In genomic region chr2:152312996-152313395, GRCm38 (mm10) we compare ENCODE assay signal across 20 mouse cellular contexts. TPM values are rescaled to one million over a fixed set of nuclear protein-coding genes. Genes with fewer than 3 reads are reported as not detected.
A peak's percentile ranks its signal among the peaks of the same experiment; 100 is the strongest.
DNase-seq lines count a peak whose midpoint lies in the region; ATAC-seq and TF ChIP-seq lines count a peak whose summit lies in the region.
"Had no signal": no experiment of that assay in that cellular context is flagged by ENCODE, and none has a peak within 500 bp of the region (broad histone marks: within the 10 kb centered on the region; RNA-seq: fewer than 3 reads in every experiment).

No protein-coding gene starts in this region.

- H3K9me3 ChIP-seq in heart, embryonic 16.5 days (replicated peaks; ENCODE audit: control insufficient read depth, low read length), result no peaks in the 10 kb centered on the region
- no peaks in the 10 kb centered on the region for H3K9me3 ChIP-seq in stomach, embryonic 16.5 days (replicated peaks; ENCODE audit: control insufficient read depth, low read length)
- no peaks in the 10 kb centered on the region for H3K9me3 ChIP-seq in stomach, postnatal 0 days (ENCODE audit: control insufficient read depth, low read length)
- H3K9me3 ChIP-seq: forebrain, embryonic 15.5 days; hindbrain, embryonic 13.5 days; limb, embryonic 12.5 days; liver, embryonic 12.5 days had no signal

- no peak overlapping the region for H3K27ac ChIP-seq in heart, embryonic 16.5 days (ENCODE audit: low read length)
- H3K27ac ChIP-seq in stomach, embryonic 16.5 days (ENCODE audit: low read length), result no peak overlapping the region
- no peak overlapping the region for H3K27ac ChIP-seq in stomach, postnatal 0 days (replicated peaks)
- H3K27ac ChIP-seq: forebrain, embryonic 15.5 days; hindbrain, embryonic 13.5 days; layer of hippocampus, adult 2 months; limb, embryonic 12.5 days; liver, embryonic 12.5 days had no signal

- no peak overlapping the region for H3K4me3 ChIP-seq in heart, embryonic 16.5 days (ENCODE audit: low read length)
- H3K4me3 ChIP-seq in stomach, embryonic 16.5 days (replicated peaks; ENCODE audit: low read length), result no peak overlapping the region
- H3K4me3 ChIP-seq in stomach, postnatal 0 days (ENCODE audit: low read depth, low read length), result no peak overlapping the region
- H3K4me3 ChIP-seq: forebrain, embryonic 15.5 days; hindbrain, embryonic 13.5 days; layer of hippocampus, adult 2 months; limb, embryonic 12.5 days; liver, embryonic 12.5 days had no signal

- DNase-seq in cerebellum, postnatal 25 days, result peak; percentile 31 to 49
- DNase-seq in cerebellum, postnatal 4 days (ENCODE audit: low spot score in 2 of 2), result no peak
- DNase-seq in heart, postnatal 36 days, result no peak
- DNase-seq in stomach, postnatal 0 days (ENCODE audit: low spot score), result no peak
- DNase-seq in left cerebral cortex, adult 9 months (ENCODE audit: low spot score in 2 of 2), result no peak
- DNase-seq: adrenal gland, postnatal 10 days; embryo, embryonic 11 days; gastrocnemius, postnatal 14 days; heart, adult 11 months; lung, adult 18-20 months; lung, postnatal 10 days had no signal

- no peak for TF ChIP-seq CTCF in stomach, postnatal 0 days (IDR thresholded peaks at IDR 0.05; ENCODE audit: low read depth)

- no peak overlapping the region for H3K9ac ChIP-seq in heart, embryonic 16.5 days (ENCODE audit: low read length)
- no peak overlapping the region for H3K9ac ChIP-seq in stomach, embryonic 16.5 days (ENCODE audit: low read length)
- H3K9ac ChIP-seq in stomach, postnatal 0 days (ENCODE audit: low read length), result no peak overlapping the region
- H3K9ac ChIP-seq: forebrain, embryonic 15.5 days; hindbrain, embryonic 13.5 days; limb, embryonic 12.5 days; liver, embryonic 12.5 days had no signal

- 55% methylated on average over 7 of the region's 7 CpGs for WGBS in heart, embryonic 16.5 days
- 68% methylated on average over 7 of the region's 7 CpGs for whole genome bisulfite sequencing in stomach, embryonic 16.5 days
- 51% methylated on average over 7 of the region's 7 CpGs for WGBS in stomach, postnatal 0 days

- intact Hi-C loops in heart, postnatal 36 days (cut with DNase I), result no loop called here

- peaks cover 70% of the 10 kb centered on the region for H3K36me3 ChIP-seq in heart, embryonic 16.5 days (ENCODE audit: control insufficient read depth, insufficient read depth)
- H3K36me3 ChIP-seq in stomach, embryonic 16.5 days (ENCODE audit: control insufficient read depth, insufficient read depth, low read length), result peaks cover 17% of the 10 kb centered on the region
- H3K36me3 ChIP-seq in stomach, postnatal 0 days (ENCODE audit: control insufficient read depth, insufficient read depth, low read length), result peaks cover 24% of the 10 kb centered on the region

- H3K27me3 ChIP-seq in heart, embryonic 16.5 days (ENCODE audit: control insufficient read depth, insufficient read depth, low read length), result no peaks in the 10 kb centered on the region
- no peaks in the 10 kb centered on the region for H3K27me3 ChIP-seq in stomach, embryonic 16.5 days (ENCODE audit: control insufficient read depth, insufficient read depth, low read length)
- H3K27me3 ChIP-seq in stomach, postnatal 0 days (ENCODE audit: control insufficient read depth, insufficient read depth, low read length), result no peaks in the 10 kb centered on the region
- H3K27me3 ChIP-seq: forebrain, embryonic 15.5 days; hindbrain, embryonic 13.5 days; limb, embryonic 12.5 days; liver, embryonic 12.5 days had no signal

- 0 out of 2 replicates have a peak, but pooled peaks have one; percentile 12 for ATAC-seq in heart, embryonic 16.5 days (replicated peaks; ENCODE audit: extremely low read depth, insufficient read depth, low FRiP score)
- peak; percentile 44; the same call in 1 of the 2 replicates for ATAC-seq in stomach, embryonic 16.5 days (ENCODE audit: insufficient read depth, low FRiP score)
- ATAC-seq in stomach, postnatal 0 days (ENCODE audit: low FRiP score, low TSS enrichment), result no peak
- ATAC-seq: forebrain, embryonic 15.5 days; liver, embryonic 12.5 days had no signal

- H3K4me2 ChIP-seq in heart, embryonic 16.5 days (ENCODE audit: low read depth, low read length), result no peak overlapping the region
- H3K4me2 ChIP-seq in stomach, embryonic 16.5 days (ENCODE audit: low read depth, low read length), result no peak overlapping the region
- H3K4me2 ChIP-seq in stomach, postnatal 0 days (replicated peaks; ENCODE audit: low read depth), result no peak overlapping the region
- H3K4me2 ChIP-seq: forebrain, embryonic 15.5 days; hindbrain, embryonic 13.5 days; limb, embryonic 12.5 days; liver, embryonic 12.5 days; midbrain, embryonic 11.5 days had no signal

- peaks cover 5% of the 10 kb centered on the region; the same call in 1 of the 2 replicates for H3K4me1 ChIP-seq in heart, embryonic 16.5 days (ENCODE audit: control insufficient read depth, insufficient read depth, low read length)
- no peaks in the 10 kb centered on the region for H3K4me1 ChIP-seq in stomach, embryonic 16.5 days (ENCODE audit: control insufficient read depth, insufficient read depth, low read length)
- no peaks in the 10 kb centered on the region for H3K4me1 ChIP-seq in stomach, postnatal 0 days (replicated peaks; ENCODE audit: control insufficient read depth, insufficient read depth)
- H3K4me1 ChIP-seq: forebrain, embryonic 15.5 days; hindbrain, embryonic 13.5 days; limb, embryonic 12.5 days; liver, embryonic 12.5 days had no signal

- TF ChIP-seq EP300 in stomach, postnatal 0 days (optimal IDR thresholded peaks at IDR 0.05), result no peak

RNA-seq across cellular contexts. Expression of gene Tbc1d20, which starts 19.4 kb away (rescaled TPM):
- polyA plus RNA-seq in heart, embryonic 16.5 days (2015; fragmentation: Nextera tagmentation; extraction: Ambion mirVana), result 33.1 and 34.0 TPM in 2 replicates
- 10 to 100 TPM; 43.1 to 48.7 TPM for total RNA-seq in heart, postnatal 36 days (2021)
- polyA plus RNA-seq in stomach, embryonic 16.5 days (2015; fragmentation: Nextera tagmentation; extraction: Ambion mirVana), result 35.8 and 38.9 TPM in 2 replicates
- 22.6 and 24.8 TPM in 2 replicates for polyA plus RNA-seq in stomach, postnatal 0 days (2015; fragmentation: Nextera tagmentation; extraction: Ambion mirVana)

RNA-seq across cellular contexts. Expression of gene Rbck1, which starts 19.5 kb away (rescaled TPM):
- 78.3 and 82.4 TPM in 2 replicates for polyA plus RNA-seq in heart, embryonic 16.5 days (2015; fragmentation: Nextera tagmentation; extraction: Ambion mirVana)
- 10 to 100 TPM; 44.2 to 51.4 TPM for total RNA-seq in heart, postnatal 36 days (2021)
- polyA plus RNA-seq in stomach, embryonic 16.5 days (2015; fragmentation: Nextera tagmentation; extraction: Ambion mirVana), result 72.6 and 75.2 TPM in 2 replicates
- polyA plus RNA-seq in stomach, postnatal 0 days (2015; fragmentation: Nextera tagmentation; extraction: Ambion mirVana), result 49.8 and 53.6 TPM in 2 replicates

RNA-seq across cellular contexts. Expression of gene Trib3, which starts 30.8 kb away (rescaled TPM):
- 3.3 and 3.8 TPM in 2 replicates for polyA plus RNA-seq in heart, embryonic 16.5 days (2015; fragmentation: Nextera tagmentation; extraction: Ambion mirVana)
- total RNA-seq in heart, postnatal 36 days (2021), result 1 to 10 TPM; 3.6 to 3.8 TPM
- polyA plus RNA-seq in stomach, embryonic 16.5 days (2015; fragmentation: Nextera tagmentation; extraction: Ambion mirVana), result 2.4 and 2.8 TPM in 2 replicates
- polyA plus RNA-seq in stomach, postnatal 0 days (2015; fragmentation: Nextera tagmentation; extraction: Ambion mirVana), result 2.9 and 3.9 TPM in 2 replicates
- total RNA-seq: megakaryocyte progenitor cell, adult 5-6 weeks had no signal

Comparison
In these comparisons a context has a peak if more than half of its experiments do, and no peak if none do; other contexts are left out.
1. DNase-seq: peak in cerebellum, postnatal 25 days (2 of 2); none in cerebellum, postnatal 4 days (0 of 2), heart, postnatal 36 days (0 of 2), stomach, postnatal 0 days (single experiment) and left cerebral cortex, adult 9 months (0 of 2).